ENCODE assay signal across 8 mouse cellular contexts in the genomic region with DNA sequence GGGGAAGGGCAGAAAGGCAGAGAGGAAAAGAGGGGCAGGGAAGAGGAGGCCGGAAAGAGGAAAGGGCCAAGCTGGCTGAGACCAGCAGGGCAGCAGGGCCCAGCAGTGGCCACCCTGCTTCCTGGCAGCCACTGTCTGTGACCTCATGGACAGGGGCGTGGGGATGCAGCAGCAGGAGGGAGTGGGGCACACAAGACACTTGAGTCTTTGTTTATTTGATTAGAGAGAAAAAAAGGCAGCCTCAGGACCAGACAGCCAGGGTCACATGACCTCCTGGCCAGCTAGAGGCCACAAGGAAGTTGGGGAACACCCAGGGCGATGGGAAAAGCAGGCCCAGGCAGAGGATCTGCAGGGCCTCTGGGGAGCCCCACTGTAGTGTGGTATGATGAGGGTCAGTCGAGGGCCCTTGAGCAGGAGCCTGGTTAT. TPM values are rescaled to one million over a fixed set of nuclear protein-coding genes. Genes with fewer than 3 reads are reported as not detected.
A peak's percentile ranks its signal among the peaks of the same experiment; 100 is the strongest.
DNase-seq lines count a peak whose midpoint lies in the region; ATAC-seq lines count a peak whose summit lies in the region.

No protein-coding gene starts in this region.

- no peaks in the 10 kb centered on the region for H3K27me3 ChIP-seq in hindbrain, embryonic 15.5 days

- H3K9ac ChIP-seq in hindbrain, embryonic 15.5 days: no peak overlapping the region

- 24% methylated on average over 4 of the region's 4 CpGs for WGBS in hindbrain, embryonic 15.5 days

- 0 out of 2 replicates have a peak, but pooled peaks have one; percentile 61 for ATAC-seq in hindbrain, embryonic 15.5 days (ENCODE audit: low FRiP score, low read depth)

- DNase-seq in Muller cell, postnatal 12 days (ENCODE audit: inconsistent ontology term): peak; percentile 95
- peak; percentile 67 for DNase-seq in cerebellum, adult 11-12 months
- DNase-seq in gastrocnemius, adult 18-20 months (ENCODE audit: low spot score): peak; percentile 71
- peak; percentile 34 to 45 for DNase-seq in left cerebral cortex, adult 18-20 months (ENCODE audit: low spot score in 2 of 2)
- peak; percentile 76 for DNase-seq in lung, postnatal 36 days
- no peak for DNase-seq in thymus, postnatal 10 days (ENCODE audit: low spot score in 2 of 2)
- DNase-seq in thymus, postnatal 4 days: no peak

- H3K4me2 ChIP-seq in hindbrain, embryonic 15.5 days: no peak overlapping the region

- no peaks in the 10 kb centered on the region for H3K9me3 ChIP-seq in hindbrain, embryonic 15.5 days

- H3K4me3 ChIP-seq in hindbrain, embryonic 15.5 days: no peak overlapping the region

- H3K27ac ChIP-seq in hindbrain, embryonic 15.5 days (replicated peaks): no peak overlapping the region

- peaks cover 16% of the 10 kb centered on the region; the same call in 1 of the 2 replicates for H3K4me1 ChIP-seq in hindbrain, embryonic 15.5 days (replicated peaks)

- H3K36me3 ChIP-seq in hindbrain, embryonic 15.5 days: no peaks in the 10 kb centered on the region

RNA-seq across cellular contexts. Expression of a gene that starts 17.7 kb away (rescaled TPM):
- total RNA-seq in gastrocnemius, adult 18-20 months (2021): 1 to 10 TPM; 2.2 to 5.4 TPM
- polyA plus RNA-seq in hindbrain, embryonic 15.5 days (2015; fragmentation: Nextera tagmentation; extraction: Ambion mirVana): 6.8 and 8.0 TPM in 2 replicates
- total RNA-seq in left cerebral cortex, adult 18-20 months (2021): 10 to 100 TPM; 11.6 to 18.2 TPM

RNA-seq across cellular contexts. Expression of a gene that starts 24.9 kb away (rescaled TPM):
- total RNA-seq in gastrocnemius, adult 18-20 months (2021): not detected
- polyA plus RNA-seq in hindbrain, embryonic 15.5 days (2015; fragmentation: Nextera tagmentation; extraction: Ambion mirVana): 3.6 and 4.5 TPM in 2 replicates
- under 1 TPM; 0.45 to 0.46 TPM for total RNA-seq in left cerebral cortex, adult 18-20 months (2021)

RNA-seq across cellular contexts. Expression of a gene that starts 42.1 kb away (rescaled TPM):
- total RNA-seq in gastrocnemius, adult 18-20 months (2021): not detected
- polyA plus RNA-seq in hindbrain, embryonic 15.5 days (2015; fragmentation: Nextera tagmentation; extraction: Ambion mirVana): 1.1 and 1.3 TPM in 2 replicates
- 1 to 10 TPM; 2.3 to 3.7 TPM for total RNA-seq in left cerebral cortex, adult 18-20 months (2021)

Comparison
In these comparisons a context has a peak if more than half of its experiments do, and no peak if none do; other contexts are left out.
1. DNase-seq: peak in Muller cell, postnatal 12 days (single experiment), cerebellum, adult 11-12 months (single experiment), gastrocnemius, adult 18-20 months (single experiment), left cerebral cortex, adult 18-20 months (2 of 2) and lung, postnatal 36 days (single experiment); none in thymus, postnatal 10 days (0 of 2) and thymus, postnatal 4 days (single experiment).